Mouse (Mus musculus): ENCODE results near the gene Srgap3.
A peak's percentile ranks its signal among the peaks of the same experiment; 100 is the strongest.

Srgap3 gene

DNA sequence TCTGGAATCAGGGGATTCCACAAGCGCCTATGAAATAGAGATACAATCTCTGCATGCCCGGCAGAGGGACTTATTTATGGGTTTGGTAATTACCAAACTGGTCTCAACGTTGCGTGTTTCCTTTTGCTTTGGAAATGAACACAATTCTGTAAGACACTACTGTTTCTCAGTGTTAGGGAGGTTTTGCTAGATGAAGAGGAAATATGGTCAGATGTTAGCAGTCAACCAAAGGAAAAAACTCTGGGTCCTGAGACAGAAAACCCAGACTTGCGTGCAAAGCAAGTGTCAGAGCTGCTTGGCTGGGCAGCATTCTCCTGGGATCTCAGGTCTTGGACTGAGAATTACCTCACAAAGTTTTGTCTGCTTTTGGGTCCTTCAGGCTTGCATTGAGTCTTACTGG, 34.5 kb downstream of the Srgap3 start:
- DNase-seq (ENCODE audit: low read depth, low spot score): no peak

DNA sequence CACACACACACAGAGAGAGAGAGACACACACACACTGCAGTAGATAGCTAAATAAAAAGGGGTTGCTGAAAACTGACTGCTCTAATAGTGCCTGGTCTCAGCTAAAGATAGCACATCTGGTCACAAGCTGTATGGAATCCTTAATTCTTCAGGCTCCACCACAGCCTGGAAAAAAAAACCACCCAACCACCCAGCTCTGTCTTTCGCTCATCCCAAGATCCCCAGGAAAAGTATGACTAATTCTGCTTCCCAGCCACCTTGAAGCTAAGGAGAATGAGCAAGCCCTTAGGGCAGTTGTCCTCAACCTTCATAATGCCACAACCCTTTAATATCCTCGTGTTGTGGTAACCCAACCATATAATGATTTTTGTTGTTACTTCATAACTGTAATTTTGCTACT, 37.4 kb downstream of the Srgap3 start:
- DNase-seq (ENCODE audit: low read depth, low spot score): no peak

DNA sequence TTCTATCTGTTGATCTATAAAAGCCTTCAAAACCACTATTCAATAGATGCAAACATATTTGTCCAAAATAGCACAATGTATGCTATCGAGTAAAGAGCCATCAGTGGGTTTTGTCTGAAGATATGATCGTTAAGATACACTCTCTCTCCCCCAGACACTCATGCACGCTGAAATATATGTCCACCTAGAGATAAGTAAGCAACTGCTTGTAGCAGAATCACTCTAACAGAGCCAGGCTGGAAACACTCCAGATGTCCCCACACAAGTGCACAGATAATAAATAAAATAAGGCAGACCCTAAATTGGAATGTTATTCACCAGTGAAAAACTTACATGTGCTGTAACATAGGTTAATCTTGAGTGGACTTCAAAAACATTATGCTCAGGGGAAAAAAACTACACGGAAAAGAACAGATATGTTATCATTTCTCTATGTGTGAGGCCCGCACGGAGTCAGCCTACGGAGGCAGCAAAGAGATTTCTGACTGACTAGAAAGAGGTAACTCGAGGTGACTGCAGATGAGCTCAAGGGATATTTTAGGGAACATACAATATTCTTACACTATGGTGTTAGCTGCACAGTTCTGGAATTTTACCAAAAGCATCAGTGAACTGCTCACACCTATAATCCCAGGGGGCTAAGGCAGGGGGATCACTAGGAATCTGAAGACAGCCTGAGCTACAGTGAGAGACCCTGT, 39.0 kb downstream of the Srgap3 start:
- no peak for DNase-seq (ENCODE audit: low read depth, low spot score)

DNA sequence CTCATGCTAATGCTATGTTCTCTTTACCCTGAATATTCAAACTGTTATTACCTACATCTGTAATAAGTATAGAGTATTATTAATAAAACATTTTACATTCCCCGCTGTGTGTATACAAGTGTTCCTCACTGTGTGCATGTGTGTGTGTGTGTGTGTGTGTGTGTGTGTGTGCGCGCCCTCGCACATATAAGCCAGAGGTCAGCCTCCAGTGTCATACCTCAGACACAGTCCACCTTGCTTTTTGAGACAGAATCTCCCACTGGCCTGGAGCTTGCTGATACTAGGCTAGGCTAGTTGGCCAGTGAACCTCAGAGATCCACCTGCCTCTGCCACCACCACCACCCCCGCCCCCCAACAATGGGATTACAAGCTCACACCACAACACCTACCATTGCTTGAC, 43.3 kb downstream of the Srgap3 start:
- no peak for DNase-seq (ENCODE audit: low read depth, low spot score)

DNA sequence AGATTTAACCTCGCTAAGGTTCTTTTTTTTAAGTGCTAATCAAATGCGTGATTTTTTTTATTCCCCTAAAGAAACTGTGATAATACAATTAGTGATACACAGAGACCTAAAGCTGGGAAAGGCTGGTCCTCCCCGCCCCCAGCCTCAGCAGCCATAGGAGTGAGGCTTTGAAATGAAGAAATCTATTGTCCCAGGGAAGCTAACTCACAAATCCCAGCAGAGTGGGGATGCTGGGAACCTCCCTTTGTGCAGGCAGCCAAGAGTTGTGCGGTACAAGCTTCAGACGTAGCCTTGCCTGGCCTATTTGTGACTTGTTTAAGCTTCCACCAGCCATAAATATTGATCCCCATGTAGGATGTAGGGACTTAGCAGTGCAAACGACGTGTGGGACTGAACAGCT, 43.8 kb downstream of the Srgap3 start:
- peak; percentile 27 for DNase-seq (ENCODE audit: low read depth, low spot score)

DNA sequence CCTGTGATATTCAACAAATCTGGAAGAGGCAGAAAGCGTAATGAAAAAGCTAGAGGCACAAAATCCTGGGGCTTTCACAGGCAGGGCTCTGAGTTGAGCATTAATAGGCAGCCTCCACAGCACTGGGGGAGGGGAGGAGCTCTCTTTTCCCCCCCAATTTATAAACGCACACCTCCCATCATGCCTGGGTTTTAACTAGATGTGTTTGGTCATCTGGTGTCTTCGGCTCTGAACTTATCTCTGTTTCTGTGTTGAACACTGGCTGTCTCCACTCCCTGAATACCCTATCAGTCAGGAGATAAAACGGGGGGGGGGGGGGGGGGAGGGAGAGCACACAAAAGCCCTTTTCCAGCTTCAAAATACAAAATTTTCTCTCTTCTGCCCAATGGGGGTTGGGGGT, 44.3 kb downstream of the Srgap3 start:
- DNase-seq (ENCODE audit: low read depth, low spot score): no peak

DNA sequence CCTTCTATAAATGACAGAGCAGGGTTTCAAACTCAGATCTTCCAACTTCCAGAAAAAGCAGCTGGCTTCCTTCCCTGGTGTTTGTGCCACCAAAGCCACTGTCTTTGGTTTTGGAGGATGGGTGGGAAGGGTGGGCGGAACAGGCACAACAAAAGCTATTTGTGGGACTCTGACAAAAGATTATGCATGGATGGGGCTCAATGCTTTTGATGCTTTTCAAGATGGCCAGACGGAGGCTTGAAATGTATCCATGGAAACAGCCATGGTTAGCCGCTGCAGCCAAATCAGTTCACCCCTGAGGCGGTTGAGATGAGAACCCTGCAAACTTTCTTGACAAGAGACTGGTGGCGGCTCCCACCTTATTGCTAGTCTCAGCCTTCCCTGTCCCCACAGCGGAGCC, 46.8 kb downstream of the Srgap3 start:
- DNase-seq (ENCODE audit: low read depth, low spot score): peak; percentile 68

DNA sequence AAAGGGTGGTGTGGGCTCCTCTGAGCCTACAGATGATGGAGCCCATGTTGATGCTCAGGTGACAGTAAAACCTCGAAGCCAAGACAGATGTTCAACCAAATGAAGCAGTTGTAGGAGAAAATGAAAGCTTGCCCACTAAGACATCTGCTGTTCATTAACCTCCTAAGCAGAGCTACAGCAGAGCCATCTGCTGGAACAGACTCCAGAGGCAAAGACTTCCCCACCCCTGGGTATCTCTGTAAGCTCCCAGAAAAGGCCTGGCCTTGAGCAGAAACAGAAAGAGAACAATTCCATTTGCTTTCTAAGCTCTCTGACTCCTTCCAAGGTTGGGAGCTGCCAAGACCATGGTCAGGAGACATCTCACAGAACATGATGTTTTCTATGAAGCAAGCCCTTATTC, 47.4 kb downstream of the Srgap3 start:
- no peak for DNase-seq (ENCODE audit: low read depth, low spot score)

DNA sequence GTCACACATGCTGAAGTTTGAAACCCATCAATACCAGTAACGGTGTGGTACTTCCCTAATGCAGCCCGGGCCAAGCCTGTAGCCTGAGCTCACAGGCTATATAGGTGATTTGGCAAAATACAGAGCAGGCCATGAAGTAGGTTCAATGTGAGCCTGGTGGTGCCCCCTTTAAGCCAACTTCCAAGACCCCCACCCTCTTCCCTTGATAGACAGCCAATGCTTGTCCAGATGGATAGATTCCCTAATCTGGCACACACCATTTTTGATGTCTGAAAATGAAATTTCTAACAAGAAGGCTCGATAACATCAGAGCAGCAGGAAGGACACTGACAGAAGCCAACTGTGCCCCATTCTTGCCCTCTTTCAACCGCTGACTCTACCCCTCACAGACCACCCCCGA, 47.8 kb downstream of the Srgap3 start:
- no peak for DNase-seq (ENCODE audit: low read depth, low spot score)

DNA sequence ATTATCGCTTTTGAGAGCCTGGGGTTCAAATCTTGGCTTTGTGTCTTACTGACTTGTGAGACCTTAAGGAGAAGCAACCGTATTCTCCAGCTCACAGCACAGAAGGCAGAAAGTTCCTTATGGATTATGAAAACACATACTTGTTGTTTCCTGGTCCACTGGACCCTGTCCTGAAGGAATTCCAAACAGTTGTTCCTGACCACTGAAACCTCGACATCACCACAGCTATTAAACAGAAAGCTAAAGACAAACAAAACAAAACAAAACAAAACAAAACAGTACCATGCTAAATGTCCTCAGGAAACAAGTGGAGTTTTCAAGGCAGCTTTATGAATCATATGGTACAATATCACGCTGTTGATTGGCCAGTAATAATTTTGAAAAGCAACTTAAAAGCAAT, 48.6 kb downstream of the Srgap3 start:
- no peak for DNase-seq (ENCODE audit: low read depth, low spot score)

DNA sequence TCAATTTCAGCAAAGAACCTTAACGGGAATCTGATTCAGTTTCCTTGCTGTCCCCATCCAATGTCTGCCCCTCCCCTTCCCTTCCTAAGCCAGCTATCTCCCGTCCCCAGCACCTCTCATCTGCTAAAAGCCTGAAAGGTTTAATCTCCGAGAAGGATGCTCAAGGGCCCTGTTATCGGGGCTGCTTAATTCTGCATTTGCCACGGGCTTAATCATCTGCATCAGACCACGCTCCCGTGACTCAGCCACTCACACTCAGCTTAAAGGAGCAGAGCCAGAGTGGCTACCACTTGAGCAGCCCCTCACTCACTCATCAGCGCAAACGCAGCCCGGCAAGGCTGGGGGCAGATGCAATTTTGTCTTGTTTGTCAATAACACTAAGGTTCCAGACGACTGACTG, 50.7 kb downstream of the Srgap3 start:
- DNase-seq (ENCODE audit: low read depth, low spot score): no peak

DNA sequence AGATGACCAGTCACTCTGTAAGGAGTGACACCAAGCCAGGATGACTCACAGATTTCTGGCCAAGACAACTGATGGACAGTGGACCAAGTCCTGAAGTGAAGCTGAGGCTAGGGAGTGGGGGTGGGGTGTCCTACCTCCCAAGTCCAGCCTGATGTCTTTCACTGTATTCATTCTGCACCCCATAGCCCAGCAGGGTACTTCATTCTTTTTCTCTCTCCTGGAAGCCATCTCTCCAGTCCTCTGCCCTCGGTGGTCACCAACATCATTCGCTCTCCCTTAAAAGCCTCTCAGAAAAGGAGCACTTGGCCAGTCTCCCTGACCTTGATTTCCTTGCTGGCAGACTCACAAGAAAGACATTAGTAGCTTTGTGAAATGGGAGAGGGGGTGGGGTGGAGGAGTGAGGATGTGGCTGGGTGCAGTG, 56.7 kb downstream of the Srgap3 start:
- no peak for DNase-seq (ENCODE audit: low read depth, low spot score)

DNA sequence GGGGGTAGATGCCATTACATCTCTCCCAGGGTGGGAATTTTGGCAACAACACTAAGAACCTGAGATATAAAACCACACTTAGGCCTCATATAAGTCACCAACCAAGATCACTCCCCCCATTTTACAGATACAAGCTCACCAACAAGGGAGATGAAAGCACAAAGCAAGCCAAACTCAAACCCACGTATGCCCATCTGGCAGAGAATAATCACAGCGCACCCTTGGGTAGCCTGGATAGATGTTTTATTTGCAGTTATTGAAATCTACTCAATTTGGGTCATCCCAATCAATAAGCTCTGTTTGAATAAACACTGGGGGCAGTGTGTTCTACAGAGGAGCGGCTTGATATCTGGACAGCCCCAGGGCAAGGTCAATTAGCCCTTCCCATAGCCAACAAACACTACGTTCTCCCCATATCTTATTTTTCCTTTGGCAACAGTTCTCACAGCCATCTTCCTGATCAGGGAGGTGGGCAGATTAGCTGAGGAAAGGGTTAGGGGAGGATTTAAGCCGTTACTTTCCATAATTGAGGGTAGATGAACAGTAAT, 63.4 kb downstream of the Srgap3 start:
- no peak for DNase-seq (ENCODE audit: low read depth, low spot score)

DNA sequence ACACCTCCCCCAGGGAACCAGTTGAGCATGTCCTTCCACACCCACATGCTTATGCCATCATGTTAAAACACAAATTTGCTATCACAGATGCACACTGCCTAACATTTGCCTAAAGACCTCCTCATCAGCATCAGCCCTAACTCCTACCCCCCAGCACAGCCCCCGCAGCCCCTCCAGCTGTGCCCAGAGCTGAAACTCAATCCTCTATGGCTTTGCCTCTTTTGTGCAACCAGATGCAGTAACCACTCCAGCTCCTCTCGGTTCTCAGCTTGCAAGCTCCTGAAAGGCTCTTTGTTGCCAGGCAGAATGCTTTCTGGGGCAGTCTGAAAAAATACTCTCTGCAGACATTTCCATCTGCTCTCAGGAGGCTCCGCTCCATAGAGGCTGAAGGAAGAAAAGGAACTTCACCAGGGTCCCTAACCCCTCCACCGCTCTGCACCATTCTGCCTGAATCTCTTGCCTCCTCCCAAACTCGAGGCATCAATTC, 67.0 kb downstream of the Srgap3 start:
- DNase-seq (ENCODE audit: low read depth, low spot score): no peak

DNA sequence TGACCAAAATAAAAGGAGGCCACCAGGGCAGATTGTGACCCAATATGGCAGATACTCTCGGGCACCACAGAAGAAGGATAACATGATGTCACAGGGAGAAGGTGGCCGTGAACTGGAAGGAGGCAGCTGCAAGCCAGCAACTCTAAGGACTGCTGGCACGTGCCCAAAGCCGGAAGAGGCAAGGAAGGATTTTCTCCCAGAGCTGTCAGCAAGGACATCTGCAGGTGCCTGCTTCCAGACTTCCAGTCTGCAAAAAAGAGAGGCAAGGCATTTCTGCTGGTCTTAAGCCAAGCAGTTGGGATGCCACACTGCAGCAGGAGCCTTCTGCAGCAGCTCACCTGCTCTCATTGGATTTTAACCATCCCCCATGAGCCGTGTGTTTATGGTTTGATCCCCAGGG, 67.9 kb downstream of the Srgap3 start:
- no peak for DNase-seq (ENCODE audit: low read depth, low spot score)

DNA sequence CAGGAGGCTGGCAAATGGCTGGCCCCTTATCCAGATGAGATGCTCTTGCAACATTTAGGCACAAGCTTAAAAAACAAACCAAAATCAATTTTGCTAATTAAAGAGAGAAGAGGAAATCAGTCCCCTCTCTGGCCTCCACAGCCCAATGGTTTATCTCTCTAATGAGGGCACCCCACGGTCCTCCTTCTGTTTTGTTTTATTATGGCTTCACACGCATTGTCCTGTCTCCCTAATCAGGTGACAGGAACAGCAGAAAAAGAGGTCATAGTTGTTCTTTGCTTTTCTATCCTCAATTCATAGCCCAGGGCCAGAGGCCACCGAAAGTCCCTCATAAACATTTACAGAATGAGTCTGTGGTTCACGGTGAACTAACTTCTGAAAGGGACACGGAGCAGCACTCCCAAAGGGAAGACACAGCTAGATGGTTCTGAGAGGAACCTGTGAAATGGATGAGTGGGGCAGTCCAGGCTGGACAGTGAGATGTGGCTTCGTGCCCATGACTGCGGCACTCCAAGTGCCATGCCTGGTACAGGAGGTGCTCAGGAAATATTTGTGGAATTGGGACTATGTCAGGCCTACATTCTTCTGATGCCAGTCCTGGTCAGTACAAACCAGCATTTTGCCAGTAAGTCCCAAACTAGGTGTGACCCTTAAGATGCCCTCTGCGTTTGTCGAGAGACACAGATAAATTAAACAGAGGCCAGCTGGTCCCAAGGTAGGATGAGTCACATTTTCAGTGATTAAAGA, 73.8 kb downstream of the Srgap3 start:
- DNase-seq (ENCODE audit: low read depth, low spot score): no peak

DNA sequence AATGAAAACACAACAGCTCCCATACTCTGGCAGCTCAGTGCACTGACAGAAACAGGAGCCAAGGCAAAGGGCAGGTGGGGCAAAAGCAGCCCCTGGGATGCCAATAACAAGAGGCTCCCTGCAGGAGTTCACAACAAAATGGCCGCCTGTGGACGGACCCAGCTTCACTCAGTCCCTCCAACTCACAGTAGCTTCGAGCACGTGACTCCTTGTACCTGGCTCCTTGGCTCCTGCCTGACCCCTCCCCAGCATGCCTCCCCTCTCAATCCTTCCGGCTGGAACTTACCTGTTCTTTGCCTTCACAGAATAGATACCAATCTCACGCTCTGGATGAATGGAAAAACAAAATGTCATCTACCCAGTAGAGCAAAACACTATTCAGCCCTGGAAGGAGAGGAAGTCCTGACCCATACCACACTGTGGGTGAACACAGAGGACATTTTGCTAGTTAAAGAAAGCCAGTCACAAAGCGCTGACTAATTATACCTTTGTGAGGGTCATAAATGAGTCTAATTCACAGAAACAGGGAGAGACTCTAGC, 75.8 kb downstream of the Srgap3 start:
- DNase-seq (ENCODE audit: low read depth, low spot score): no peak

DNA sequence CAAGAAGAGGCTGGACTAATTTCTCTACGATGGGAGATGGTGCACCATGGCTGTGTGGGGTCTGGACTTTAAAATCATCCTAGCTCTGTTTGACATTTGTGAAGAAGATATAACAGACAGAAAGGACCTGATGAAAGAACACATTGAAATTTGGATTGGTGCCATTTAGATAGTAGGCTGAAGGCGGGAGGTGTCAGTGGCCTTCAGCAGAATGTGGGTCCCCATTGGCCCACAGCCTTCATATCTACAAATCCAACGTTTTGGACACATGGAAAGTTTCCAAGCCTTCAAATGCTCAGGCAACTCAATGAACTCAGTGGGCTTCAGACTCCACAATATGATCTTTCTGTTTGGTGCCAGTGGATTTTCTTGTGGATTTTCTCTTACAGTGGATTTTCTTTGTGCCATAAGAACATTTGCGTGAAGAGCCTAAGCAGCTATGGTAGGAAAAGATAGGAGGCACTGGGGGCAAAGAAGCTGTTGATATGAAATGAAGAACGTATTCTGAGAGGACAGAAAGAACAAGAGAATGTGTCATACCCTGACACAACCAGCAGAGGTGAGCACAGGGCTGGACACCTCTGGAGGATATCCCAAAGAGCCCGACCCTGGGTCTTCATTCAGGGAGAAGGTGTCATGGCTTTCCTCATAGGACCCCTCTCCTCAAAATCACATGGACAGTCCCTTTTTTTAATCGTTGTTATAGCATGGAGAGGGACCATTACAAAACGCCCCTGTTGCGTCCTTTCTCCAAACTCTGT, 78.7 kb downstream of the Srgap3 start:
- no peak for DNase-seq (ENCODE audit: low read depth, low spot score)

DNA sequence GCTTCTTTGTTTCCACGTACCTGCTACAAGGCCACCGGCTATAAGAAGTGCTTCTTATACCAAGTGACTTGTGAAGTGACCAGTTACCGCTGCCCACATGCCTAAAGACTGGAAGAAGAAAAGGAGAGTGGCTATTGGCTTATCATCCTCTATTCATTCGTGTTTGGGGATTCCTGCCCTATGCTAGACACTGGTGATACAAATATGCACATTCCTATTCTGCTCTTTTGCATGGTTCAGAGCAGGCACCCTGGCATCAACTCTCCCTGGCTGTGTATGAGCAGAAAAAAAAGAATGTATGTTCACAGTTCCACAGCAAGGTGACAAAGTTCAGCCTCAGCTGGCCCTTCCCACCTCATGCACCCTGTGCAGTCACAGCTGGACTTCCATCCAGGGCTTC, 81.0 kb downstream of the Srgap3 start:
- DNase-seq (ENCODE audit: low read depth, low spot score): no peak

DNA sequence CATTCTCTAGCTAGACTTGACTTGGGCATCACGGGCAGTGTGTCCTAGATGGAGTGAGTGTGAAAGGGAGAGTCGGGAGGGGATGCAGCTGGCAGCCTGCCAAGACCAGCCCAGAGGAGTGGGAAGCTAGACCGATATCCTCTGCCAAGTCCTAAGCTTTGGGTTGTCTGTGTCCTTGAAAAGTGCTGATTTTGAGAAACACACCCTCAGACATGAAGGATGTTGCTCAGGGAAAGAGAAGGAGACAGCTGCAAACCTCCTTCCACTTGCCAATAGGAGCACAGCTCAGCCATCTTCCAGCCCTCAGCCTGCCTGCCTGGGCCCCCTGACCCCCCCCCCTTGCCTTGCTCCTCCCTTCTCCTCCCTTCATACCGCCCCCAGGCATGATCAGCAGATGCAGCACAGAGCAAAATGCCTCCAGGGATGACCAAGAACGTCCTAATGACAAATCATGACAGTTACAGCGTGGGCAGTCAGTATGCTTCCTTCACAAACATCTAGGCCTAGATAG, 82.0 kb downstream of the Srgap3 start:
- no peak for DNase-seq (ENCODE audit: low read depth, low spot score)

DNA sequence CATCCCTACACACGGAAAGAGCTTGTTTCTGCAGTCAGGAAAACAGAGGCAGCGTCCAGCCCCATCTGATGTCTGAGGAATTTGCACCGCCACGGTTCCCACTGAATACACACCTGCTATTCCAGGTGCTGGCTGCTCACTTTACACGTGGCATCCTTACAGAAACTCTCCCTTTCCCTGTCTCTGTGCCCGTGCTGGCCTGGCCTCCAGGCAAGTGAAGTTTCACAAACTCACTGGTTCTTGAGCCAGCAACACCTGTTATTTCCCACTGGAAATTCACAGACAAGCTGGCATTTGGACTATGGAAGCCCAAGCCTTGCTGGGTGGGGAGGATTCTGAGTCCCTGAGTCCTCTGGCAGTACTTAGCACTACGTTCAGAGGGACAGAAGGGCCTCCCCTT, 84.6 kb downstream of the Srgap3 start:
- no peak for DNase-seq (ENCODE audit: low read depth, low spot score)

All from ZHBTc4 (cell line).